Mouse (Mus musculus) olfactory bulb, adult 2 months (tissue): Measurements from ENCODE around the gene Cmtm6.

Experiments used
- CTCF ChIP-seq: fragments of 200-500 bp; IDR thresholded peaks from 2 replicates; pipeline ENCODE4 v1.5.1; 2012; ENCODE audit warnings: low read depth, mild to moderate bottlenecking, low read length, moderate library complexity; ENCODE audit not compliant: insufficient read depth
- POLR2A ChIP-seq: fragments of 200-500 bp; IDR thresholded peaks from 2 replicates; pipeline ENCODE4 v1.6.1; 2012; ENCODE audit warnings: mild to moderate bottlenecking, low read depth, low read length, moderate library complexity; ENCODE audit not compliant: insufficient read depth

DNA sequence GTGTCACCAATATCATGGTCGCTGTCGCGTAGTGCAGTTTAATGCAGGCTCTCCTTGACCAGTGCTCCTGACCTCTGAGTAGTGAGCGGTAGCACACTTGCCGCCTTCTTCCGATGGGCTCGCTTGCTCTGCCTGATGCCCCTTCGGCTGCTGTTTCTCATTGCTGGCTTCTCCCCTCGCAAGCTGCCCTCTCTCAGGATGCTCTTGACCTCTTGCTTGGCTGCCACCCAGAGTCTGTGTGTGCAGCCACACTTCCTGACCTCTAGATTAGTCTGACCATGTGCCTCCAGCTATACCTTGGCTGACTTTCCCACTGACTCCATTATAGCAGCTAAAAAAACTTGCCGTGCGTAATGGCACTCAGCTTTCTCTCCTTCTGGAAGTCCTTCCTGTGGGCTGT lies 5.5 kb downstream of the Cmtm6 start:
- no peak for TF ChIP-seq CTCF
- no peak for TF ChIP-seq POLR2A
